Mouse (Mus musculus) common myeloid progenitor, adult 5-6 weeks (primary cell): ENCODE measurements around the gene Rps16. TPM values are rescaled to one million over a fixed set of nuclear protein-coding genes. Genes with fewer than 3 reads are reported as not detected.
A peak's percentile ranks its signal among the peaks of the same experiment; 100 is the strongest.

Experiments used
- ATAC-seq: replicated peaks from 2 replicates; pipeline ENCODE4 v1.8.0; 2016; ENCODE audit warnings: low read depth, mild to moderate bottlenecking, moderate TSS enrichment, inconsistent platforms; ENCODE audit not compliant: poor library complexity, severe bottlenecking
- total RNA-seq: library from RNA; stranded (forward); fragments of 200-1000, 187-1606 nt; gene quantifications from 2 replicates; pipeline ENCODE4 v1.2.3, GENCODE M21; 2017

The Rps16 gene
- total RNA-seq, 1 experiment from 2014 or later, result 1,032 TPM

- peak; percentile 67 for ATAC-seq
Observed at GRCm38 (mm10) chr7:28372251-28373108, 22.0 kb downstream of the Rps16 start, which contains the start of gene Plekhg2. Gene Plekhg2, minus strand, starts transcription at chr7:28372599.

GRCm38 (mm10) chr7:28373131-28373581 lies 22.7 kb downstream of the Rps16 start:
- peak; percentile 4; the same call in 1 of the 2 replicates for ATAC-seq

- ATAC-seq, result no peak
Observed at GRCm38 (mm10) chr7:28373891-28374495, 23.5 kb downstream of the Rps16 start.

- ATAC-seq, result no peak
Observed at GRCm38 (mm10) chr7:28374647-28375046, 24.2 kb downstream of the Rps16 start.

GRCm38 (mm10) chr7:28375176-28375921 lies 24.9 kb downstream of the Rps16 start:
- peak; percentile 35 for ATAC-seq

GRCm38 (mm10) chr7:28376011-28376771 lies 25.7 kb downstream of the Rps16 start:
- ATAC-seq, result no peak

GRCm38 (mm10) chr7:28377190-28378065 lies 27.0 kb downstream of the Rps16 start:
- no peak for ATAC-seq

GRCm38 (mm10) chr7:28378066-28378690 lies 27.7 kb downstream of the Rps16 start:
- ATAC-seq, result no peak

GRCm38 (mm10) chr7:28378769-28379651 lies 28.6 kb downstream of the Rps16 start:
- peak; percentile 27 for ATAC-seq

GRCm38 (mm10) chr7:28380237-28381016 lies 30.0 kb downstream of the Rps16 start, which contains the start of gene Zfp36:
Gene Zfp36, minus strand, starts transcription at chr7:28380253.
- ATAC-seq, result no peak

GRCm38 (mm10) chr7:28381017-28381790 lies 30.8 kb downstream of the Rps16 start:
- ATAC-seq, result peak; percentile 20

- ATAC-seq, result peak; percentile 9
Observed at GRCm38 (mm10) chr7:28381938-28382337, 31.5 kb downstream of the Rps16 start.

- no peak for ATAC-seq
Observed at GRCm38 (mm10) chr7:28382347-28382951, 32.0 kb downstream of the Rps16 start.

- ATAC-seq, result peak; percentile 36
Observed at GRCm38 (mm10) chr7:28382981-28383396, 32.5 kb downstream of the Rps16 start.

- no peak for ATAC-seq
Observed at GRCm38 (mm10) chr7:28383606-28384005, 33.2 kb downstream of the Rps16 start.
